Mouse (Mus musculus) 3T3-L1 (cell line): ENCODE results near the gene Gmeb1.
A peak's percentile ranks its signal among the peaks of the same experiment; 100 is the strongest.
"Not testable (repeated sequence)": the region's sequence is repeated elsewhere in the genome, so short reads cannot be mapped to it uniquely, and the experiment has no call there.

Experiments used
- DNase-seq: peaks from one replicate; pipeline ENCODE4 v3.0.0-alpha.2; 2015; ENCODE audit warnings: low read depth, low spot score

Gene Gmeb1

DNA sequence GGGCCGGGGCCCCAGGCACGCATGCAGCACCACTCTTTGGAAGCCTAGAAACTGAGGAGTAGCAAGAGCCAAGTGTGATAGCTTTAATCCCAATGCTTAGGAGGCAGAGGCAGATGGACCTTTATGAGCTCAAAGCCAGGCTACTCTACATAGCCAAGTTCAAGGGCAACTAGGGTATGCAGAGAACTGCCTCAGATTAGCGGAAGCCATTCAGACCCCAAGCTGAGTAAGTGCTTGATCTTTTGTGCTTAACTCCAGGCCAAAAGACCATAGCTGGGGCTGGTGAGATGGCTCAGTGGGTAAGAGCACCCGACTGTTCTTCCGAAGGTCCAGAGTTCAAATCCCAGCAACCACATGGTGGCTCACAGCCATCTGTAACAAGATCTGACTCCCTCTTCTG is 39.4 kb downstream of the Gmeb1 start:
- not testable (repeated sequence) for DNase-seq

DNA sequence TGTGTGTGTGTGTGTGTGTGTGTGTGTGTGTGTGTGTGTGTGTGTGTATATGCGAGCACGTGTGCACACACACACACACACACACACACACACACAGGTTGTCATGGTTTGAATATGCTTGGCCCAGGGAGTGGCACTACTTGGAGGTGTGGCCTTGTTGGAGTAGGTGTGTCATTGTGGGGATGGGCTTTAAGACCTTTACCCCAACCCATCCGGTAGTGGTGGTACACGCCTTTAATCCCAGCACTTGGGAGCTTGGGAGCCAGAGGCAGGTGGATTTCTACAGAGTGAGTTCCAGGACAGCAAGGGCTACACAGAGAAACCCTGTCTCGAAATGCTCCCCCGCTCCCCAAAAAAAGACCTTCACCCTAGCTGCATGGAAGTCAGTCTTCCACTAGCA is 43.0 kb downstream of the Gmeb1 start:
- DNase-seq = not testable (repeated sequence)

- no peak for DNase-seq
These were observed 43.6 kb downstream of the Gmeb1 start for GRCm38 (mm10) chr4:132217781-132218180.

DNA sequence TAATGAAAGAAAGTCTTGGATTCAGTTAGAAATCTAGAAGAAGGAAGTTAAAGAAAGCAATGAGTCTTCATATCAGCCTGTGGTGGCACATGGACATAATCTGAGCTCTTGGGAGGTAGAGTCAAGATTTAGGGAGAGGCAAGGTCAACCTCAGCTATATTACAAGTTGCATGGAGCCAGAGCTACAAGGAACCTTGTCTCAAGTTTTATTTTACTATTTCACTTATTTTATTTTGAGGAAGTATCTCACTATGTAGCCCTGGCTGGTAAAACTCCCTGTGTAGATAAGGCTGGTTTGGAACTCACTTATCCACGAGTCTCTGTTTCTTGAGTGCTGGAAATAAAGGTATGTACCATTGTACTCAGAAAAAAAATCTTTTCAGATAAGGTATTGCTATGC is 44.8 kb downstream of the Gmeb1 start:
- no peak for DNase-seq

- DNase-seq = no peak
These were observed 46.6 kb downstream of the Gmeb1 start for GRCm38 (mm10) chr4:132214847-132215246.

DNA sequence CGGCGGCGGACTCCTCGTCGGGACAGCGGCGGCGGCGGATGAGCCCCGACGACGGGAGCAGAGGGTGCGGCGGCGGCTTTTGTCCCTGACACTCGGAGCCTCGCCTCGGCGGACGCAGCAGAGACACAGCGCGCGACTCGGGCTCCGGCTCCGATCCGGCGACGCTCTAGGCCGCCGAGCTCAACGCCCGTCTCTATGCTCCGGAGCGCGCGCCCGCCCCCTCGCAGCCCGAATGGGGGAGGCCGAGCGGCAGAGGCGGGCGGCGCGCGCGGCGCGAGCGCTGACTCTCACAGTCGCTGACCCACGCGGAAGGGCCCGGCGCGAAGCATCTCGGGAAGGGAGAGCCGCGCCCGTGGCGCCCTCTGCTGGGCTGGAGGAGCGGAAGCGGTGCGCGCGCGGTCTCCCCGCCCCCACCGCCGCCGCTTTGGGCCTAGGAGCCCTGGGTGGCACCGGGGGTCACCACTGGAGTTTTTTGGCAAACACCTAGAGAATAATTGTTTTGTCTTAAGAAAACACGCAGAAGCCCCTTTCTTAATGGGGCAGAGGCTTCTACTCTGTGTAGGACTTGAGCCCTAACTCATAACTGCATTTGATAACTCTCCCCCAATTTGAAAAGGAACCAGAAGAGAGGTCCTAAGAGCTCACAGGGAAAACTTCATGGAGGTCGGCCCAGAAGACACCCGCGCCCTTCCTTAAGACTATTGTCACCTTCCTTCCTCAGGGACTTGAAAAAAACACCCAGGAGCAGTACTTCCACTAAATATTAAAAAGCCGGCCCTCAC is 49.3 kb downstream of the Gmeb1 start, which contains the start of gene Ythdf2:
TSS of gene Ythdf2 (minus strand) at position 351 of the 782 bp plus-strand sequence.
- DNase-seq = peak; percentile 90

- peak; percentile 12 for DNase-seq
These were observed 50.1 kb downstream of the Gmeb1 start for GRCm38 (mm10) chr4:132211091-132211942.

- DNase-seq = peak; percentile 60
These were observed 51.1 kb downstream of the Gmeb1 start for GRCm38 (mm10) chr4:132210325-132210724.

DNA sequence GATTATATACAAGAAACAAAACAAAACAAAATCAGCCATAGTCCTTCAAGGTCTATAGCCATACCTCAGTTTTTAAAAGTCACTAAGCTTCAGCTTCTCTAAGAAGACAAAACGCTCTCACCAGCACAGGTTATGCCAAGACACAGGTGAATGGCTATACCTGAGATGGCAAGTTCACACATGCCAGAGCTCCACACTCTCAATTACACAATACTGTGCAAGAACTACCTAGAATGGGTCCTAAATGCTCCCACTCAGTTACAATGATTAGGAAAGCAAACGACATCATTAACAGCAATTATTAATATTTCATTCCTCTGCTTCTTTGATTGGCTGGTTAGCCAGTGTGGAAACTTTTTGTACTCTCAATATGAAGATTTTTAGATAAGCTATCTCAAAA is 52.1 kb downstream of the Gmeb1 start:
- no peak for DNase-seq

GRCm38 (mm10) chr4:132207280-132207679 is 54.1 kb downstream of the Gmeb1 start:
- no peak for DNase-seq

- no peak for DNase-seq
These were observed 62.6 kb downstream of the Gmeb1 start for GRCm38 (mm10) chr4:132198771-132199170.

- DNase-seq = peak; percentile 58
These were observed 63.1 kb downstream of the Gmeb1 start for GRCm38 (mm10) chr4:132198285-132198712.

DNA sequence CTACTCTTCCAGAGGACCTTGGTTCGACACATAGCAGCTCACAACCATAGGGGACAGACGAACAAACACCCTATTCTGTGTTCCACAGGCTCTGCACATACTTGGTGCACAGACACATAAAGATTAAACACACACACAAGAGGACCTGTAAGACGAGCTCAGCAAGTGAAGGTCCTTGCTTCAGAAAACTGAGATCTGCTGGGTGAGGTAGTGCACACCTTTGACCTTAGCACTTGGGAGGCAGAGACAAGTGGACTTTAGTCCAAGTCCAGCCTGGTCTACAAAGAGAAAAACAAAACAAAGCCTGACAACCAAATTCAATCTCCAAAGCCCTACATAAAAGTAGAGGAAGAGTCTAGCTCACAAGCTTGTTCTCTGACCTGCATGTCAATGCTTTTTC is 66.4 kb downstream of the Gmeb1 start:
- no peak for DNase-seq

- DNase-seq = no peak
These were observed 67.0 kb downstream of the Gmeb1 start for GRCm38 (mm10) chr4:132194373-132194772.

GRCm38 (mm10) chr4:132187826-132188401 is 73.5 kb downstream of the Gmeb1 start:
- DNase-seq = no peak

DNA sequence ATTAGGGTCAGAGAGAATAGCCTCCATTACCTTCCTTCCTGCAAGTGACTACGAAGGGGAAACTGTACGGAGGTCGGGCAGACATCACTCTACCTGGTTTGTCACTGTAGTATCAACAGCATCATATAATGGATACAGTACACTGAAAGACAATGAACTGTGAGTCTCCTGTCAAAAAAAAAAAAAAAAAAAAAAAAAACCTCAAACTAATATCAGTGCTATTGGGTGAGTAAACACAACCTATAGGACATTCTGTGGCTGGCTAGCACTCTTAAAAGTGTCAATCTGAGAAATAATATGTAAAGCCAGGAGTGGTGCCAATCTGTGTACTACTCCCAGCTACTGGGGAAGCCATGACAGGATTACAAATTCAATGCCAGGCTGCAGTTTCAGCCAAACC is 78.2 kb downstream of the Gmeb1 start:
- no peak for DNase-seq

DNA sequence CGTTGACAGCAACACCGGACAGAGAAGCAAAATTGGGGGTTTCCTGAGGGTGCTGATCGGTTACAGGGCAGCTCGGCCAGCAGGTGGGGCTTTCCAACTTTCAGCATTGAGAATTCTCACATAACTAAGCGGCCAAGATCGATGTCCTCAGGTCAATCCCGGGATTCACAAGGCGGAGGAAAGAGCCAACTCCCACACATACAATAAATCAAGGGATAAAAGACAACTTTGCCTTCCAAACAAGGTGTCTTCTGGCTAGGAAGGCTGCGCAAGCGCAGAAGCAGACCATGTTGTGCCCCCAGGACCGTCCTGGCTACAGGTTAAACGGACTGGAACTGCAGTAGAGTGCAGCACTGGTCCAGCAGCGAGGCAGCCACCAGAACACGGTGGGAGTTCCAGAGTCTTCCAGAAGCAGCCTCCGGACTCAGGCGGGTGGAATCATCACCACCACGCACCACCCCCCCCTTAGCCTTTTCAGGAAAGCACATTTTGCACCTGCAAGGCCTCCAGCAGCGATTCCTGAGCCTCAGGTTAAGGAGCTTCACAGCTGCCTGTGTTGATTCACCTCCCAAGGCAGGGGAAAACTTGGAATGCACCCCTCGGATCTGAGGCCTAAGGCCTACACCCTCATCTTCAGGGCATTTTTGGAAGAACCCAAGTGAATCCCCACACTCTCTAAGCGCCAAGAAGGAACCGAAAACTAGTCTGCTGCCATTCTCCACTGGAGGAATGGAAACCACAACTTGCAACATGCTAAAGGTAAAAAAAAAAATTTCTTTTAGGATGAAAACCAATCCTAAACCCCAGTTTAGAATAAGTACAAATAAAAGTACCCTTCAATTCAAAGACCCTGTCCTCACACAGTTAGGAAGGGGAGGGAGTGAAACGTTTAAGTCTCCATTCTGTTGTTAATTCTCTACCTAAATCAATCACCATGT is 79.4 kb downstream of the Gmeb1 start:
- no peak for DNase-seq

GRCm38 (mm10) chr4:132180710-132181109 is 80.7 kb downstream of the Gmeb1 start:
- peak; percentile 50 for DNase-seq

- peak; percentile 86 for DNase-seq
These were observed 82.8 kb downstream of the Gmeb1 start for GRCm38 (mm10) chr4:132178630-132179059.

DNA sequence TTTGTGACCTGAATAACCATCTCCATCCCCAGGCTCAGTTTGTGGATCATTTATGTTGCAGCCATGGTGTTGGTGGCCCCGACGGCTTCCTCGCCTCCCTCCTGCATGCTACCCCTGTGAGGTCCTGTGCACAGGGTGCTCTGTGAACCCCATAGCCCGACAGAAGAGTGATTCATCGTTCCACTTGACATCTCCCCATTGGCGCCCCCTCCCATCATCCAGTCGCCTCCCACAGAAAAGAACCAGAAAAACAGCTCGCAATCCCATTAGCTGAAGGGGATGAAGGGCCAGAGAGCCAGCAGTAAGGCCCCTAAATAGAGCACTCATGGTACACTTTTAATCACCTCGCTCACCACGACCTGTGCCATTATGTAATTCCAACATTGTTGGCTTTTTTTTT is 84.9 kb downstream of the Gmeb1 start:
- DNase-seq = no peak
